Mouse (Mus musculus) thymus, adult 18-20 months (tissue): ENCODE measurements around the gene Hmgxb4.

ENCODE experiments used
- DNase-seq, 2 experiments: peaks; one replicate each; pipeline ENCODE4 v3.0.0; 2022; ENCODE audit warnings: mixed read lengths in 2 of 2

Gene Hmgxb4

DNA sequence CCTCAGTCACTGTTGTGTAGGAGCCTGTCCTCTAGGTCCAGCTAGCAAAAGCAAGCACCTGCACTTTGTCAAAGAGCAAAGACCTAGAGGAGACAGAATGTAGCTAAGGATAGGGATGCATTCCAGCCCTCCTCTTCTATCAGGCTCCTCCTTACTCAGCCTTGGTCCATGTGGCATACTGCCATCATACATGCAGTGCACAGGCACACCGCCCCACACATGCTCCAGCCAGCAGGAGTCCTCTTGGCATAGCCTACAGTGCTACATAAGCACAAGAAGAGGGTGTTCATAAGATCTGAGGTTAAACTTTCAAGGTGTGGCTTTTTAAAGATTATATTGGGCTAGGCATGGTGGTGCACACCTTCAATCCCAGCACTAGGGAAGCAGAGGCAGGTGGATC lies 81.7 kb downstream of the Hmgxb4 start:
- DNase-seq, result no peak

DNA sequence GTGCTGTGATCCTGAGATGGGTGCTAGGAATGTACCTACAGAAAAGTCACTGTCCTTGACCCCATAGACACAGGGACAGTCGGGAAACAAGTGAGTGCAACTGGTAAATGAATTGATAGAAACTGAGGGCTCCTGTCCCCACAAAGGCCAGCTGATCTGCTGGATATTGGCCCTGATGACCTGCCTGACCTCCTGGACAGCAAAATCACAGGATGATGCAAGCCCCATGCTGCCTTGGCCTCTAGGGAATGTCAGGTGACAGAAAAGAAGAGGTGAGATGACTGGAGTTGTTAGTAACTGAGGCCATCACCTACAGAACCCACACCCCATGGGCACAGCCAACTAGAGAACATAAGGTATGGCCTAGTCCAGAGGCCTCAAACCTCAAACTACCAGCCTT lies 85.1 kb downstream of the Hmgxb4 start:
- DNase-seq, result no peak

DNA sequence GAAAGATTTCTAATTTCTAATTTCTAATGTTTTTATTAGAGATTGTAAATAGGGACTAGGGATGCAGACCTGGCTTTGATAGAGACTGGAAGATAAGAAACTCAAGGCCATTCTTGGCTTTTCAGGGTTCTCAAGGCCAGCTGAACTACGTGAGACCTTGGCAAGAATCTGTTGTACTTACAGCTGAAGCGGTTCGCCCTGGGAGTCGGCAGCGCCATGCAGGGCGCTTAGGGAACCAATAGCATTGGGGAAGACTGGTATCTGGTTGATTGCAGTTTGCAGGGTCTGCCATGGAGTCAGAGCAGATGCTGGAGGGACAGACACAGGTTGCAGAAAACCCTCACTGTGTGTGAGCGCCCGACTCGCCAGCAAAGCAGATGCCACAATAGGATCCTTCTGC lies 85.7 kb downstream of the Hmgxb4 start:
- no peak for DNase-seq
